In the genomic region with DNA sequence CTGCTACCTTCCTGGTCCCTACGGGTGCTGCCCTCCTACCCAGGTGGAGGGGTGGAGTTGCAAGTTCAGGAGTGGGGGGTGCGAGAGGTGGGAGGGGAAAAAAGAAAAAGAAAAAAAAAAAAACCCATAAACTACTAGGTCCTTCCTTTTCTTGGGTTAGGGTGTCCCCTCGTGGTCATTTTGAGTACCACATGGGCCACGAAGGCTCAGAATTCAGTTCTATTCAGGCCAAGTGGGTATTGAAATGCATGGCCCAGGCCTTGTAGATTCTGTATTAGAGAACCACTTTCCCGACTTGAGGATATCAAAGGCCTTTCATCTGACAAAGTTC, we compare ENCODE assay signal across 8 mouse cellular contexts. TPM values are rescaled to one million over a fixed set of nuclear protein-coding genes. Genes with fewer than 3 reads are reported as not detected.
DNase-seq lines count a peak whose midpoint lies in the region; ATAC-seq and TF ChIP-seq lines count a peak whose summit lies in the region.

No protein-coding gene starts in this region.

- WGBS in embryonic facial prominence, embryonic 14.5 days, result 0% methylated on average over 5 of the region's 5 CpGs
- 3% methylated on average over 5 of the region's 5 CpGs for WGBS in heart, postnatal 0 days
- WGBS in liver, postnatal 0 days (ENCODE audit: insufficient replicate concordance), result 2% methylated on average over 5 of the region's 5 CpGs
- WGBS in neural tube, embryonic 14.5 days, result 0% methylated on average over 5 of the region's 5 CpGs

- H3K9me3 ChIP-seq in embryonic facial prominence, embryonic 14.5 days (ENCODE audit: control insufficient read depth, low read length), result no peaks in the 10 kb centered on the region
- H3K9me3 ChIP-seq in heart, postnatal 0 days (replicated peaks; ENCODE audit: control insufficient read depth, low read length), result no peaks in the 10 kb centered on the region
- H3K9me3 ChIP-seq in liver, postnatal 0 days (ENCODE audit: low read length), result no peaks in the 10 kb centered on the region
- H3K9me3 ChIP-seq in neural tube, embryonic 14.5 days (ENCODE audit: control insufficient read depth, low read length), result no peaks in the 10 kb centered on the region

- no peak for TF ChIP-seq EP300 in heart, postnatal 0 days (IDR thresholded peaks at IDR 0.05; ENCODE audit: low read depth)
- no peak for TF ChIP-seq EP300 in liver, postnatal 0 days (IDR thresholded peaks at IDR 0.05; ENCODE audit: low read depth)

- DNase-seq in CD4-positive, CD25-positive, alpha-beta regulatory T cell, adult 2 months (ENCODE audit: low read depth, low spot score), result peak; percentile 85
- DNase-seq in adrenal gland, postnatal 36 days, result peak; percentile 60 to 70
- DNase-seq in embryonic facial prominence, embryonic 14.5 days (ENCODE audit: low spot score), result peak; percentile 48
- peak; percentile 39 for DNase-seq in heart, postnatal 0 days (ENCODE audit: low spot score)
- DNase-seq in kidney, postnatal 36 days, result peak; percentile 61 to 84
- peak; percentile 67 for DNase-seq in liver, postnatal 0 days
- DNase-seq in testis, postnatal 10 days (ENCODE audit: low spot score), result peak; percentile 85

- H3K9ac ChIP-seq in embryonic facial prominence, embryonic 14.5 days (ENCODE audit: low read depth, low read length), result no peak overlapping the region
- no peak overlapping the region for H3K9ac ChIP-seq in heart, postnatal 0 days (replicated peaks; ENCODE audit: low read depth, low read length)
- no peak overlapping the region for H3K9ac ChIP-seq in liver, postnatal 0 days (replicated peaks)
- H3K9ac ChIP-seq in neural tube, embryonic 14.5 days (replicated peaks; ENCODE audit: low read depth, low read length), result peak overlapping the region; percentile 12

- H3K4me3 ChIP-seq in embryonic facial prominence, embryonic 14.5 days (ENCODE audit: low read depth, low read length), result peak overlapping the region; percentile 31
- H3K4me3 ChIP-seq in heart, postnatal 0 days (ENCODE audit: low read depth, low read length), result peak overlapping the region; percentile 34
- H3K4me3 ChIP-seq in liver, postnatal 0 days (ENCODE audit: low read depth, low read length), result peak overlapping the region; percentile 22; the same call in 1 of the 2 replicates
- peak overlapping the region; percentile 15; the same call in 1 of the 2 replicates for H3K4me3 ChIP-seq in neural tube, embryonic 14.5 days (ENCODE audit: low read depth, low read length)

- H3K4me2 ChIP-seq in embryonic facial prominence, embryonic 14.5 days (ENCODE audit: low read depth, low read length), result peak overlapping the region; percentile 60
- H3K4me2 ChIP-seq in heart, postnatal 0 days (ENCODE audit: low read depth, low read length), result peak overlapping the region; percentile 55
- H3K4me2 ChIP-seq in liver, postnatal 0 days (ENCODE audit: low read depth, low read length), result peak overlapping the region; percentile 67
- peak overlapping the region; percentile 46 for H3K4me2 ChIP-seq in neural tube, embryonic 14.5 days (ENCODE audit: low read depth, low read length)

- H3K27ac ChIP-seq in embryonic facial prominence, embryonic 14.5 days (replicated peaks; ENCODE audit: low read depth, low read length), result no peak overlapping the region
- H3K27ac ChIP-seq in heart, postnatal 0 days (ENCODE audit: low read depth), result no peak overlapping the region
- H3K27ac ChIP-seq in liver, postnatal 0 days (ENCODE audit: low read depth), result no peak overlapping the region
- H3K27ac ChIP-seq in neural tube, embryonic 14.5 days (ENCODE audit: low read depth, low read length), result no peak overlapping the region

- H3K36me3 ChIP-seq in embryonic facial prominence, embryonic 14.5 days (ENCODE audit: control insufficient read depth, insufficient read depth, low read length), result no peaks in the 10 kb centered on the region
- H3K36me3 ChIP-seq in heart, postnatal 0 days (replicated peaks; ENCODE audit: control insufficient read depth, insufficient read depth, low read length), result no peaks in the 10 kb centered on the region
- H3K36me3 ChIP-seq in liver, postnatal 0 days (replicated peaks; ENCODE audit: insufficient read depth, low read length), result no peaks in the 10 kb centered on the region
- H3K36me3 ChIP-seq in neural tube, embryonic 14.5 days (ENCODE audit: control insufficient read depth, insufficient read depth, low read length), result no peaks in the 10 kb centered on the region

- ATAC-seq in embryonic facial prominence, embryonic 14.5 days (ENCODE audit: low read depth), result peak; percentile 47; the same call in 1 of the 2 replicates
- no peak for ATAC-seq in heart, postnatal 0 days (ENCODE audit: insufficient read depth, low read depth)
- ATAC-seq in liver, postnatal 0 days, result no peak
- ATAC-seq in neural tube, embryonic 14.5 days (ENCODE audit: low read depth), result peak; percentile 21; the same call in 1 of the 2 replicates

- peak; percentile 81 for TF ChIP-seq CTCF in heart, postnatal 0 days (IDR thresholded peaks at IDR 0.05; ENCODE audit: low read depth)
- TF ChIP-seq CTCF in liver, postnatal 0 days (IDR thresholded peaks at IDR 0.05; ENCODE audit: low read depth), result peak; percentile 87

- no peaks in the 10 kb centered on the region for H3K4me1 ChIP-seq in embryonic facial prominence, embryonic 14.5 days (ENCODE audit: control insufficient read depth, insufficient read depth, low read length)
- H3K4me1 ChIP-seq in heart, postnatal 0 days (ENCODE audit: control insufficient read depth, insufficient read depth), result no peaks in the 10 kb centered on the region
- no peaks in the 10 kb centered on the region; the same call in 1 of the 2 replicates for H3K4me1 ChIP-seq in liver, postnatal 0 days (ENCODE audit: insufficient read depth)
- H3K4me1 ChIP-seq in neural tube, embryonic 14.5 days (ENCODE audit: control insufficient read depth, insufficient read depth, low read length), result no peaks in the 10 kb centered on the region; the same call in 1 of the 2 replicates

- H3K27me3 ChIP-seq in embryonic facial prominence, embryonic 14.5 days (replicated peaks; ENCODE audit: control insufficient read depth, insufficient read depth, low read length), result peaks cover 63% of the 10 kb centered on the region
- peaks cover 86% of the 10 kb centered on the region for H3K27me3 ChIP-seq in heart, postnatal 0 days (ENCODE audit: control insufficient read depth, insufficient read depth, low read length)
- H3K27me3 ChIP-seq in liver, postnatal 0 days (ENCODE audit: insufficient read depth, low read length), result peaks cover 23% of the 10 kb centered on the region
- H3K27me3 ChIP-seq in neural tube, embryonic 14.5 days (ENCODE audit: control insufficient read depth, insufficient read depth, low read length), result peaks cover 6% of the 10 kb centered on the region; the same call in 1 of the 2 replicates

RNA-seq across cellular contexts. Expression of gene Scn4b, which starts 8.0 kb away (rescaled TPM):
- under 1 TPM; 0.60 to 0.66 TPM for total RNA-seq in adrenal gland, postnatal 36 days (2021)
- 0.13 and 0.19 TPM in 2 replicates for polyA plus RNA-seq in embryonic facial prominence, embryonic 14.5 days (2014; fragmentation: Nextera tagmentation; extraction: Ambion mirVana)
- total RNA-seq in heart, postnatal 0 days (2014; rRNA removed; ENCODE audit: low replicate concordance), result 0.27 and 0.57 TPM in 2 replicates
- polyA plus RNA-seq in heart, postnatal 0 days (2015; fragmentation: Nextera tagmentation; extraction: Ambion mirVana), result 0.10 and 0.11 TPM in 2 replicates
- polyA plus RNA-seq in liver, postnatal 0 days (2015; fragmentation: Nextera tagmentation; extraction: Ambion mirVana), result 0.73 and 0.82 TPM in 2 replicates
- polyA plus RNA-seq in neural tube, embryonic 14.5 days (2014; fragmentation: Nextera tagmentation; extraction: Ambion mirVana), result 0.08 and 0.13 TPM in 2 replicates

RNA-seq across cellular contexts. Expression of gene Scn2b, which starts 28.6 kb away (rescaled TPM):
- 10 to 100 TPM; 10.6 to 15.7 TPM for total RNA-seq in adrenal gland, postnatal 36 days (2021)
- polyA plus RNA-seq in embryonic facial prominence, embryonic 14.5 days (2014; fragmentation: Nextera tagmentation; extraction: Ambion mirVana), result 2.4 TPM in 2 replicates
- total RNA-seq in heart, postnatal 0 days (2014; rRNA removed; ENCODE audit: low replicate concordance), result 0.04 and 0.53 TPM in 2 replicates
- polyA plus RNA-seq in heart, postnatal 0 days (2015; fragmentation: Nextera tagmentation; extraction: Ambion mirVana), result 0.31 and 0.51 TPM in 2 replicates
- polyA plus RNA-seq in liver, postnatal 0 days (2015; fragmentation: Nextera tagmentation; extraction: Ambion mirVana), result 0.06 and 0.09 TPM in 2 replicates
- polyA plus RNA-seq in neural tube, embryonic 14.5 days (2014; fragmentation: Nextera tagmentation; extraction: Ambion mirVana), result 9.3 and 11.2 TPM in 2 replicates

RNA-seq across cellular contexts. Expression of gene BC049352, which starts 35.6 kb away (rescaled TPM):
- total RNA-seq in adrenal gland, postnatal 36 days (2021), result under 1 TPM in 1 of 2 experiments, not detected in 1; 0.36 TPM
- polyA plus RNA-seq in embryonic facial prominence, embryonic 14.5 days (2014; fragmentation: Nextera tagmentation; extraction: Ambion mirVana), result 0.81 and 1.0 TPM in 2 replicates
- not detected in 2 replicates for total RNA-seq in heart, postnatal 0 days (2014; rRNA removed; ENCODE audit: low replicate concordance)
- polyA plus RNA-seq in heart, postnatal 0 days (2015; fragmentation: Nextera tagmentation; extraction: Ambion mirVana), result not detected in 2 replicates
- 0.14 and 0.15 TPM in 2 replicates for polyA plus RNA-seq in liver, postnatal 0 days (2015; fragmentation: Nextera tagmentation; extraction: Ambion mirVana)
- not detected in 2 replicates for polyA plus RNA-seq in neural tube, embryonic 14.5 days (2014; fragmentation: Nextera tagmentation; extraction: Ambion mirVana)

RNA-seq across cellular contexts. Expression of gene Tmprss4, which starts 57.7 kb away (rescaled TPM):
- not detected for total RNA-seq in adrenal gland, postnatal 36 days (2021)
- polyA plus RNA-seq in embryonic facial prominence, embryonic 14.5 days (2014; fragmentation: Nextera tagmentation; extraction: Ambion mirVana), result 4.3 and 5.2 TPM in 2 replicates
- not detected in 2 replicates for total RNA-seq in heart, postnatal 0 days (2014; rRNA removed; ENCODE audit: low replicate concordance)
- 0.22 TPM in 1 of 2 replicates, not detected in the other for polyA plus RNA-seq in heart, postnatal 0 days (2015; fragmentation: Nextera tagmentation; extraction: Ambion mirVana)
- polyA plus RNA-seq in liver, postnatal 0 days (2015; fragmentation: Nextera tagmentation; extraction: Ambion mirVana), result not detected in 2 replicates
- not detected in 2 replicates for polyA plus RNA-seq in neural tube, embryonic 14.5 days (2014; fragmentation: Nextera tagmentation; extraction: Ambion mirVana)

Comparison
In these comparisons a context has a peak if more than half of its experiments do, and no peak if none do; other contexts are left out.
1. ATAC-seq: peak in embryonic facial prominence, embryonic 14.5 days (single experiment) and neural tube, embryonic 14.5 days (single experiment); none in heart, postnatal 0 days (single experiment) and liver, postnatal 0 days (single experiment).
2. Peak in every context shown above with its lines, with median percentiles within 50 percentile points of each other: DNase-seq, H3K4me2 ChIP-seq and H3K4me3 ChIP-seq.